In genomic region chr11:75532340-75533277, GRCm38 (mm10) we compare ENCODE assay signal across 8 mouse cellular contexts. TPM values are rescaled to one million over a fixed set of nuclear protein-coding genes. Genes with fewer than 3 reads are reported as not detected.
DNase-seq lines count a peak whose midpoint lies in the region; ATAC-seq and TF ChIP-seq lines count a peak whose summit lies in the region.

No protein-coding gene starts in this region.

- H3K9ac ChIP-seq in forebrain, embryonic 11.5 days (ENCODE audit: low read length) = peak overlapping the region; percentile 75
- peak overlapping the region; percentile 34 for H3K9ac ChIP-seq in stomach, embryonic 15.5 days

- H3K27me3 ChIP-seq in forebrain, embryonic 11.5 days (ENCODE audit: control insufficient read depth, insufficient read depth, low read length) = no peaks in the 10 kb centered on the region
- peaks cover 12% of the 10 kb centered on the region for H3K27me3 ChIP-seq in midbrain, embryonic 10.5 days (ENCODE audit: low read depth, poor library complexity, severe bottlenecking)
- H3K27me3 ChIP-seq in stomach, embryonic 15.5 days (replicated peaks) = no peaks in the 10 kb centered on the region

- no peak for DNase-seq in layer of hippocampus, adult 2 months (ENCODE audit: low spot score in 2 of 2)
- no peak for DNase-seq in layer of hippocampus, postnatal 14 days (ENCODE audit: low spot score in 2 of 2)
- DNase-seq in forebrain, embryonic 11.5 days (ENCODE audit: low spot score) = peak; percentile 72
- DNase-seq in kidney, postnatal 10 days = peak; percentile 60
- peak; percentile 36 for DNase-seq in midbrain, embryonic 10.5 days (ENCODE audit: low spot score)
- DNase-seq in Muller cell, postnatal 12 days (ENCODE audit: inconsistent ontology term) = no peak

- peak overlapping the region; percentile 65 for H3K4me3 ChIP-seq in layer of hippocampus, adult 2 months
- H3K4me3 ChIP-seq in forebrain, embryonic 11.5 days (ENCODE audit: low read depth, low read length) = peak overlapping the region; percentile 70
- H3K4me3 ChIP-seq in midbrain, embryonic 10.5 days = peak overlapping the region; percentile 87
- H3K4me3 ChIP-seq in stomach, embryonic 15.5 days (replicated peaks) = peak overlapping the region; percentile 58

- peaks cover 2% of the 10 kb centered on the region; the same call in 1 of the 2 replicates for H3K4me1 ChIP-seq in forebrain, embryonic 11.5 days (replicated peaks; ENCODE audit: control insufficient read depth, insufficient read depth, low read length)
- peaks cover 40% of the 10 kb centered on the region for H3K4me1 ChIP-seq in midbrain, embryonic 10.5 days
- H3K4me1 ChIP-seq in stomach, embryonic 15.5 days = peaks cover 15% of the 10 kb centered on the region

- 15% methylated on average over 38 of the region's 38 CpGs for WGBS in forebrain, embryonic 11.5 days
- 15% methylated on average over 38 of the region's 38 CpGs for WGBS in midbrain, embryonic 10.5 days
- WGBS in stomach, embryonic 15.5 days = 14% methylated on average over 38 of the region's 38 CpGs

- peak overlapping the region; percentile 100 for H3K4me2 ChIP-seq in forebrain, embryonic 11.5 days (ENCODE audit: low read depth, low read length, severe bottlenecking)
- peak overlapping the region; percentile 98 for H3K4me2 ChIP-seq in stomach, embryonic 15.5 days

- H3K27ac ChIP-seq in layer of hippocampus, adult 2 months = peak overlapping the region; percentile 99
- 0 out of 2 replicates have a peak overlapping the region, but pooled peaks have one; percentile 95 for H3K27ac ChIP-seq in forebrain, embryonic 11.5 days (ENCODE audit: low read depth, low read length)
- peak overlapping the region; percentile 94 for H3K27ac ChIP-seq in midbrain, embryonic 10.5 days (replicated peaks)
- peak overlapping the region; percentile 64; the same call in 1 of the 2 replicates for H3K27ac ChIP-seq in stomach, embryonic 15.5 days

- TF ChIP-seq CTCF in layer of hippocampus, adult 2 months (conservative IDR thresholded peaks at IDR 0.05) = 0 out of 2 replicates have a peak, but pooled peaks have one; percentile 13

- ATAC-seq in activated CD4-positive, CD25-positive, alpha-beta regulatory T cell, adult 4 months = peak; percentile 51
- 0 out of 2 replicates have a peak, but pooled peaks have one; percentile 13 for ATAC-seq in forebrain, embryonic 11.5 days (replicated peaks; ENCODE audit: low FRiP score)
- 0 out of 2 replicates have a peak, but pooled peaks have one; percentile 20 for ATAC-seq in stomach, embryonic 15.5 days (ENCODE audit: insufficient read depth, low FRiP score, low read depth)

- no peaks in the 10 kb centered on the region for H3K9me3 ChIP-seq in forebrain, embryonic 11.5 days (ENCODE audit: control insufficient read depth, low read length)
- no peaks in the 10 kb centered on the region for H3K9me3 ChIP-seq in midbrain, embryonic 10.5 days (replicated peaks)
- no peaks in the 10 kb centered on the region for H3K9me3 ChIP-seq in stomach, embryonic 15.5 days

- no peaks in the 10 kb centered on the region for H3K36me3 ChIP-seq in forebrain, embryonic 11.5 days (ENCODE audit: control insufficient read depth, insufficient read depth, low read length)
- no peaks in the 10 kb centered on the region for H3K36me3 ChIP-seq in midbrain, embryonic 10.5 days
- H3K36me3 ChIP-seq in stomach, embryonic 15.5 days = no peaks in the 10 kb centered on the region

RNA-seq across cellular contexts. Expression of gene Slc43a2, which starts 1.1 kb away (rescaled TPM):
- 10 to 100 TPM; 43.0 to 53.4 TPM for total RNA-seq in layer of hippocampus, adult 2 months (2021)
- 10 to 100 TPM; 40.5 to 44.7 TPM for total RNA-seq in layer of hippocampus, postnatal 14 days (2021)
- polyA plus RNA-seq in activated CD4-positive, CD25-positive, alpha-beta regulatory T cell, adult 4 months (2017; shearing (Covaris generic)) = 10 to 100 TPM; 18.3 to 18.7 TPM
- 5.5 and 7.5 TPM in 2 replicates for polyA plus RNA-seq in forebrain, embryonic 11.5 days (2014; fragmentation: Nextera tagmentation; extraction: Ambion mirVana)
- 6.5 and 8.2 TPM in 2 replicates for polyA plus RNA-seq in midbrain, embryonic 10.5 days (2016; fragmentation: Nextera tagmentation; extraction: Ambion mirVana)
- 4.9 and 6.3 TPM in 2 replicates for polyA plus RNA-seq in stomach, embryonic 15.5 days (2015; fragmentation: Nextera tagmentation; extraction: Ambion mirVana)

RNA-seq across cellular contexts. Expression of gene Scarf1, which starts 19.3 kb away (rescaled TPM):
- total RNA-seq in layer of hippocampus, adult 2 months (2021) = 1 to 10 TPM; 1.3 TPM
- total RNA-seq in layer of hippocampus, postnatal 14 days (2021) = 1 to 10 TPM; 2.9 to 3.3 TPM
- under 1 TPM; 0.42 to 0.47 TPM for polyA plus RNA-seq in activated CD4-positive, CD25-positive, alpha-beta regulatory T cell, adult 4 months (2017; shearing (Covaris generic))
- polyA plus RNA-seq in forebrain, embryonic 11.5 days (2014; fragmentation: Nextera tagmentation; extraction: Ambion mirVana) = 4.2 TPM in 2 replicates
- polyA plus RNA-seq in midbrain, embryonic 10.5 days (2016; fragmentation: Nextera tagmentation; extraction: Ambion mirVana) = 4.7 and 4.8 TPM in 2 replicates
- polyA plus RNA-seq in stomach, embryonic 15.5 days (2015; fragmentation: Nextera tagmentation; extraction: Ambion mirVana) = 6.3 and 7.1 TPM in 2 replicates

RNA-seq across cellular contexts. Expression of gene Rilp, which starts 22.7 kb away (rescaled TPM):
- 1 to 10 TPM; 1.6 to 1.7 TPM for total RNA-seq in layer of hippocampus, adult 2 months (2021)
- 1 to 10 TPM; 3.7 to 5.0 TPM for total RNA-seq in layer of hippocampus, postnatal 14 days (2021)
- not detected for polyA plus RNA-seq in activated CD4-positive, CD25-positive, alpha-beta regulatory T cell, adult 4 months (2017; shearing (Covaris generic))
- polyA plus RNA-seq in forebrain, embryonic 11.5 days (2014; fragmentation: Nextera tagmentation; extraction: Ambion mirVana) = 0.28 and 0.69 TPM in 2 replicates
- 0.35 and 0.44 TPM in 2 replicates for polyA plus RNA-seq in midbrain, embryonic 10.5 days (2016; fragmentation: Nextera tagmentation; extraction: Ambion mirVana)
- polyA plus RNA-seq in stomach, embryonic 15.5 days (2015; fragmentation: Nextera tagmentation; extraction: Ambion mirVana) = 1.0 and 1.1 TPM in 2 replicates

RNA-seq across cellular contexts. Expression of gene Prpf8, which starts 46.0 kb away (rescaled TPM):
- total RNA-seq in layer of hippocampus, adult 2 months (2021) = 100 to 1,000 TPM; 131 to 139 TPM
- 100 to 1,000 TPM; 111 to 113 TPM for total RNA-seq in layer of hippocampus, postnatal 14 days (2021)
- 10 to 100 TPM; 33.9 to 38.7 TPM for polyA plus RNA-seq in activated CD4-positive, CD25-positive, alpha-beta regulatory T cell, adult 4 months (2017; shearing (Covaris generic))
- 133 TPM in 2 replicates for polyA plus RNA-seq in forebrain, embryonic 11.5 days (2014; fragmentation: Nextera tagmentation; extraction: Ambion mirVana)
- 67.3 and 72.2 TPM in 2 replicates for polyA plus RNA-seq in midbrain, embryonic 10.5 days (2016; fragmentation: Nextera tagmentation; extraction: Ambion mirVana)
- 49.9 and 58.6 TPM in 2 replicates for polyA plus RNA-seq in stomach, embryonic 15.5 days (2015; fragmentation: Nextera tagmentation; extraction: Ambion mirVana)

RNA-seq across cellular contexts. Expression of gene Pitpna, which starts 55.3 kb away (rescaled TPM):
- 100 to 1,000 TPM; 269 to 283 TPM for total RNA-seq in layer of hippocampus, adult 2 months (2021)
- 100 to 1,000 TPM; 312 to 321 TPM for total RNA-seq in layer of hippocampus, postnatal 14 days (2021)
- polyA plus RNA-seq in activated CD4-positive, CD25-positive, alpha-beta regulatory T cell, adult 4 months (2017; shearing (Covaris generic)) = 10 to 100 TPM; 24.3 to 47.6 TPM
- polyA plus RNA-seq in forebrain, embryonic 11.5 days (2014; fragmentation: Nextera tagmentation; extraction: Ambion mirVana) = 79.5 and 88.5 TPM in 2 replicates
- polyA plus RNA-seq in midbrain, embryonic 10.5 days (2016; fragmentation: Nextera tagmentation; extraction: Ambion mirVana) = 63.4 and 65.5 TPM in 2 replicates
- 82.4 and 83.4 TPM in 2 replicates for polyA plus RNA-seq in stomach, embryonic 15.5 days (2015; fragmentation: Nextera tagmentation; extraction: Ambion mirVana)

Comparison
In these comparisons a context has a peak if more than half of its experiments do, and no peak if none do; other contexts are left out.
1. DNase-seq: peak in forebrain, embryonic 11.5 days (single experiment), kidney, postnatal 10 days (single experiment) and midbrain, embryonic 10.5 days (single experiment); none in layer of hippocampus, adult 2 months (0 of 2), layer of hippocampus, postnatal 14 days (0 of 2) and Muller cell, postnatal 12 days (single experiment).
2. Peak in every context shown above with its lines, with median percentiles within 50 percentile points of each other: H3K27ac ChIP-seq, H3K4me3 ChIP-seq and ATAC-seq.